Mouse (Mus musculus): ENCODE measurements at regions not wholly inside any gene's neighbourhood (a gene's known extent, or its start where the extent isn't known, plus 50 kb on each side); places are given as distances from the start of the nearest gene placed in this dataset.

DNA sequence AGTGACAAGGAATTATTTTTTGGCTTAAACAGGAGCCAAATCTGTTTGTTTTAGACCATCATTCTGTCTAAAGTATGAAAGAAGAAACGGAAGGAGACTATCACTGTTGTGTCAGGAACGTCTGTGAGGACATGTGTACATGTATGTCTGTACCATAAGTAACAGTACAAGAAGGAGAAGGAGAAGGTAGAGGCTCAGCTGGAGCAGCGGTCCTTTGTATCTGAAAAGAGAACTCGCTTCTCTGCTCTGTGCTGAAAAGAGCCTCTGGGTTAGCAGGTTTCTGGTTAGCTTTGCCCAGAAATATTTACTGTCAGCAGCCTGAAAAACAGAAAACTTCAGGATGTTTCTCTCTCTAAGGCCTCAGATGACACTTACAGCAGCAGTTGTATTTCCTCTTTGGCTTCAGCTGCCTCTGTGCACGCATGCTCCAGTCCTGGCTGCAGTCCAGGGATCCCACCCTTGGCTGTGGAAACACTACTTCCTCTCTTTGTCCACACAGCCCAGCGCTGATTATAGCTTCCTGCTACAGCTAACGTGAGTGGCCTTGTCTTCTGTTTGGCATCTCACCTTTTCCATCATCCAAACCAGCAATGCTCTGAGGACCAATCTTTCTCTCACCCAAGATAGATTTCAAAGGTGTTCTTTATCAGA is 351.7 kb upstream of the Actbl2 start:
- no peaks in the 10 kb centered on the region for H3K9me3 ChIP-seq (replicated peaks; ENCODE audit: low read length)
- DNase-seq (ENCODE audit: low spot score) = peak; percentile 89

DNA sequence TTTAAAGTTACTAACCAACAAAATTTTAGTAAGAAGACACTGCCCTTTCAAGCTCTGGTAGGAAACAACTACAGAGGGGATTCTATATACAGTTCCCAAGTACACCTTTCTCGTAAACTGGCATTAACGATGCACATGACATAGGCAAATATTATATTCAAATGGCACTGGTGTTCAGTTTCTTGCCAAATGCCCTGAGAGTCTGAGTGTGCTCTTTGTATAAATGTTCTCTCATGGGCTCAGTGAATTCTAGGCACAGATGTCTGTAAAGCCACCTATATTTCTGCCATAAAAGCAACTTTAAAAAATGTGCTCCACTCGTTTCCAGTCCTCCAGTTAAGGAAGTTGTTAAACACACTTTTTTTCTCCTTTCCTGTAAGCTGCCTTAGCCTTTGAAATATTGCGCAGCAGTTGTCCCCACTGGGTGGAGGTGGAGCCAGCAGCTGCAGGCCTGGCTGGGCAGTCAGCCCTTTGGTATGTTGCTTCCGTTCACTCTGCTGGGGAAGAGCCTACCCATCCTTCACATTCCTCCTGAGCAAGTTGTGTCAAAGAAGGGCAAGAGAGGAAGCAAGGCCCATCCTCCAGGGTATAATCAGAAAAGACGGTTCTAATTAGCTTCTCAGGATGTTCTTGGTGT is 347.4 kb upstream of the Actbl2 start:
- no peak overlapping the region for H3K27ac ChIP-seq

More for the DNA sequence above, 351.7 kb upstream of the Actbl2 start:
- no peaks in the 10 kb centered on the region for H3K36me3 ChIP-seq (ENCODE audit: insufficient read depth, low read length)
- TF ChIP-seq CTCF (IDR thresholded peaks at IDR 0.05; ENCODE audit: low read depth) = no peak
- H3K9ac ChIP-seq (ENCODE audit: low read depth, low read length) = no peak overlapping the region
- peak; percentile 49; the same call in 1 of the 2 replicates for ATAC-seq (replicated peaks; ENCODE audit: low FRiP score, low read depth)
- H3K4me1 ChIP-seq (replicated peaks; ENCODE audit: insufficient read depth, low read length) = no peaks in the 10 kb centered on the region
- H3K4me3 ChIP-seq (replicated peaks; ENCODE audit: low read depth, low read length) = no peak overlapping the region
- no peaks in the 10 kb centered on the region for H3K27me3 ChIP-seq (ENCODE audit: insufficient read depth, low read length)
- peak overlapping the region; percentile 37; the same call in 1 of the 2 replicates for H3K27ac ChIP-seq
- WGBS = 45% methylated on average over 7 of the region's 7 CpGs
- H3K4me2 ChIP-seq (ENCODE audit: low read length) = no peak overlapping the region

DNA sequence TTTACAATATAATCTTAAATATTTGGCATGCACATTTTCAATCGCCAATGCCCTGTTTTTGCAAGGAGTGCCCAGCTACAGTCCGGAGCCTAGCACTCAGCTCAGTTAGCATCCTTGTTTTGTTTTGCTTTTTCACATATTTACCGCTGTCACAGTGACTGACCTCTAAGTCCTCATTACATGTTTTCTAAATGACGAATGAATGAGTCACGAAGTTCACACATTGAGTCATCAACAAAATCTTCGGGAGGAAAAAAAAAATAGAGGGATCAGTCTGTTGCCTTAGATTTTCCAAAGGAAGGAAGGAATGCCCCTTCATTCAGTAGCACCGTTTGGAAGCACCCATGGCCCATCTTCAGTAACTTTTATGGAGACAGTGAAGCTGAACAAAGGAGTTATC is 342.9 kb upstream of the Actbl2 start:
- Histone ChIP-seq H3K9ac (ENCODE audit: low read depth, low read length) (no peak overlapping the region), H3K36me3 (ENCODE audit: insufficient read depth, low read length) (no peaks in the 10 kb centered on the region), H3K4me2 (ENCODE audit: low read length) (no peak overlapping the region), H3K4me3 (replicated peaks; ENCODE audit: low read depth, low read length) (no peak overlapping the region), H3K27me3 (ENCODE audit: insufficient read depth, low read length) (no peaks in the 10 kb centered on the region), H3K4me1 (replicated peaks; ENCODE audit: insufficient read depth, low read length) (no peaks in the 10 kb centered on the region), H3K9me3 (replicated peaks; ENCODE audit: low read length) (no peaks in the 10 kb centered on the region), H3K27ac (no peak overlapping the region)
- no peak for TF ChIP-seq CTCF (IDR thresholded peaks at IDR 0.05; ENCODE audit: low read depth)
- 71% methylated on average over 7 of the region's 7 CpGs for WGBS
- ATAC-seq (replicated peaks; ENCODE audit: low FRiP score, low read depth) = no peak
- DNase-seq (ENCODE audit: low spot score) = no peak

More for the DNA sequence above, 347.4 kb upstream of the Actbl2 start:
- no peaks in the 10 kb centered on the region for H3K36me3 ChIP-seq (ENCODE audit: insufficient read depth, low read length)
- no peaks in the 10 kb centered on the region for H3K27me3 ChIP-seq (ENCODE audit: insufficient read depth, low read length)
- H3K4me2 ChIP-seq (ENCODE audit: low read length) = no peak overlapping the region
- TF ChIP-seq CTCF (IDR thresholded peaks at IDR 0.05; ENCODE audit: low read depth) = peak; percentile 23; the same call in 1 of the 2 replicates
- no peaks in the 10 kb centered on the region for H3K4me1 ChIP-seq (replicated peaks; ENCODE audit: insufficient read depth, low read length)
- no peaks in the 10 kb centered on the region for H3K9me3 ChIP-seq (replicated peaks; ENCODE audit: low read length)
- H3K4me3 ChIP-seq (replicated peaks; ENCODE audit: low read depth, low read length) = no peak overlapping the region
- no peak overlapping the region for H3K9ac ChIP-seq (ENCODE audit: low read depth, low read length)
- 30% methylated on average over 6 of the region's 6 CpGs for WGBS
- ATAC-seq (replicated peaks; ENCODE audit: low FRiP score, low read depth) (0 out of 2 replicates have a peak, but pooled peaks have one; percentile 40), DNase-seq (ENCODE audit: low spot score) (peak; percentile 81)

DNA sequence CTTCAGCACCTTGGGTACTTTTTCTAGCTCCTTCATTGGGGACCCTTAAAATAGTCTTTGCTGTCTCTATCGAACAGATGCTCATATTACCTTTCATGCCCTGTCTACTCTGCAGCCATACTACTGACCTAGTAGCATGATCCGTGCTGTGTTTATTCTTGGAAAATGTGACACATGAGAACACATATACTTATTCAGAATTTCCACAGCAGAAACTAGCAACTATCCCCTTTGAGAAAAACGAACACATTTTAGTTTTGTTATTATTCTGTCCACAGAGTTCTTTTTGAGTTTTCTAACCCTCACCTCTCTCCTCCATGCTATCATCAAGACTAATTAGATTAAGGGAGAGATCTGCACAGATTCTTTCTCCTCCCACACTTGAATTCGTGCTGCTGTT is 341.6 kb upstream of the Actbl2 start:
- no peak for TF ChIP-seq CTCF (IDR thresholded peaks at IDR 0.05; ENCODE audit: low read depth)
- H3K4me1 ChIP-seq (replicated peaks; ENCODE audit: insufficient read depth, low read length) = no peaks in the 10 kb centered on the region
- DNase-seq (ENCODE audit: low spot score) = no peak
- H3K9me3 ChIP-seq (replicated peaks; ENCODE audit: low read length) = no peaks in the 10 kb centered on the region
- no peak overlapping the region for H3K27ac ChIP-seq
- H3K36me3 ChIP-seq (ENCODE audit: insufficient read depth, low read length) = no peaks in the 10 kb centered on the region
- 59% methylated on average over 4 of the region's 4 CpGs for WGBS
- no peak overlapping the region for H3K9ac ChIP-seq (ENCODE audit: low read depth, low read length)
- H3K4me3 ChIP-seq (replicated peaks; ENCODE audit: low read depth, low read length) = no peak overlapping the region
- H3K27me3 ChIP-seq (ENCODE audit: insufficient read depth, low read length) = no peaks in the 10 kb centered on the region
- no peak for ATAC-seq (replicated peaks; ENCODE audit: low FRiP score, low read depth)
- H3K4me2 ChIP-seq (ENCODE audit: low read length) = no peak overlapping the region

- ATAC-seq (replicated peaks; ENCODE audit: low FRiP score, low read depth) (no peak), DNase-seq (ENCODE audit: low spot score) (no peak)
- Histone ChIP-seq H3K27me3 (ENCODE audit: insufficient read depth, low read length) (no peaks in the 10 kb centered on the region), H3K4me2 (ENCODE audit: low read length) (no peak overlapping the region), H3K4me3 (replicated peaks; ENCODE audit: low read depth, low read length) (no peak overlapping the region), H3K27ac (no peak overlapping the region), H3K4me1 (replicated peaks; ENCODE audit: insufficient read depth, low read length) (no peaks in the 10 kb centered on the region), H3K9ac (ENCODE audit: low read depth, low read length) (no peak overlapping the region), H3K9me3 (replicated peaks; ENCODE audit: low read length) (no peaks in the 10 kb centered on the region), H3K36me3 (ENCODE audit: insufficient read depth, low read length) (no peaks in the 10 kb centered on the region)
- no peak for TF ChIP-seq CTCF (IDR thresholded peaks at IDR 0.05; ENCODE audit: low read depth)
- 75% methylated on average over 5 of the region's 5 CpGs for WGBS
Observed at GRCm38 (mm10) chr13:110913687-110914086, 341.1 kb upstream of the Actbl2 start.

DNA sequence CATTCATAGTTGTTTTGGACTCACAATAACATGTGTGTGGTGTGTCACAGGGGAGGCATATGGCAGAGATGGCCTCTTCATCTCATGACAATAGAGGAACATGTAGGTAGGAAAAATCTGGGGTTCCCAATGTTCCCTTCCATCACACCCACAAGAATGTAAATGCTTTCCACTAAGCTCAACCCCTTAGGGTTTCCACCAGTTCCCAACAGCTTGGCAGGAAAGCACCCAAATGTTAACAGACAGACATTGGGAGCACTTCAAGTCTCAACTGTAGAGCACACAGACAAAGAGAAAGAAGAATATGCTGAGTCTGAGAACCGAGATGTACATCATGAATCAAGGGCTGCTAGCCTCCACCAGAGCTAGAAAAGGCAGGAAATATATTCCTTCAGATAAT is 339.7 kb upstream of the Actbl2 start:
- WGBS = 73% methylated on average over 1 of the region's 1 CpGs
- H3K9me3 ChIP-seq (replicated peaks; ENCODE audit: low read length) = no peaks in the 10 kb centered on the region

More for the DNA sequence above, 339.7 kb upstream of the Actbl2 start:
- no peak for ATAC-seq (replicated peaks; ENCODE audit: low FRiP score, low read depth)
- H3K4me2 ChIP-seq (ENCODE audit: low read length) = no peak overlapping the region
- no peaks in the 10 kb centered on the region for H3K27me3 ChIP-seq (ENCODE audit: insufficient read depth, low read length)
- no peak overlapping the region for H3K9ac ChIP-seq (ENCODE audit: low read depth, low read length)
- H3K27ac ChIP-seq = no peak overlapping the region
- no peak for TF ChIP-seq CTCF (IDR thresholded peaks at IDR 0.05; ENCODE audit: low read depth)
- H3K4me3 ChIP-seq (replicated peaks; ENCODE audit: low read depth, low read length) = no peak overlapping the region
- H3K36me3 ChIP-seq (ENCODE audit: insufficient read depth, low read length) = no peaks in the 10 kb centered on the region
- no peaks in the 10 kb centered on the region for H3K4me1 ChIP-seq (replicated peaks; ENCODE audit: insufficient read depth, low read length)
- DNase-seq (ENCODE audit: low spot score) = no peak

Measured in kidney, postnatal 0 days (tissue).